Mouse (Mus musculus) E14TG2a.4 (cell line): ENCODE data around the gene Nphs2.

Source experiments
- CTCF ChIP-seq: conservative IDR thresholded peaks from 2 replicates; pipeline ENCODE4 v1.5.1; 2014; ENCODE audit warnings: low read length
- NANOG ChIP-seq: IDR thresholded peaks from 2 replicates; pipeline ENCODE4 v1.6.1; 2014; ENCODE audit warnings: borderline replicate concordance, low read length, mixed read lengths

DNA sequence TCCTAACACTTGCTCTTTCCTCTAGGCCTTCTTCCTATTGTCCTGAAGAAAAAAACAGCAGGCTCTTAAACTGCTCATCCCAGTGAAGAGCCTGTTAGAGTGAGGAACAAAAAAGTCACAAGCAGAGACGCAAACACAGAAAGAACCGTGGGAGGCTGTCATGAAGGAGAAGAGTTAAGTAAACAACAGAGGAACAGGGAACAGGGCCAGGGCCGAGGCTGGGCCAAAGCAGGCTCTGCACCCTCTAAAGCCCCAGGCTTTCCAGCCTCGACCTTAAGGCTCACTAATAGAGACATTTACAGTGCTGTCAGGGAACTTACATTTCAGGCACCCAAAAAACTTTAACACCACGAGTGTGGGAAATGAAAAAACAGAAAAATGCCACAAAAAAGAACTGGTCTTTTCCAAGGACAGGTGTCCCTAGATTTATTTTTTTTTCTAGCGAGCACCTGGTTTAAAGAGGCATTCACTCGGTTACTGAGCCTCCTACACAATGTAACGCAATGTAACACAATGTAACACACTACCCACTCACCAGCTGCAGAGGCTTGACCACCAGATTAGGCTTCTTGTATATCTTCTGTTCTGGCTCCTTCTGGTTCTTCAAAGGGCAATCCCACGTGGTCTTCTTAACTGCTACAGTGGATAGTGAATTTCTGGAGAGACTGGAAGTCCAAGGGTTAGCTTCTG is 25.5 kb upstream of the Nphs2 start:
- no peak for TF ChIP-seq CTCF
- TF ChIP-seq NANOG, result no peak
